Mouse (Mus musculus) testis, adult 2 months (tissue): ENCODE results near the gene Synm.

ENCODE experiments used
- CTCF ChIP-seq: fragments of 200-500 bp; IDR thresholded peaks from 2 replicates; pipeline ENCODE4 v1.5.1; 2012; ENCODE audit warnings: low read depth, mild to moderate bottlenecking, inconsistent platforms, low read length, moderate library complexity; ENCODE audit not compliant: control insufficient read depth, insufficient read depth, insufficient replicate concordance
- POLR2A ChIP-seq: fragments of 200-500 bp; IDR thresholded peaks from 2 replicates; pipeline ENCODE4 v1.6.1; 2012; ENCODE audit warnings: low read depth, mild to moderate bottlenecking, inconsistent platforms, low read length, moderate library complexity; ENCODE audit not compliant: control insufficient read depth

- TF ChIP-seq CTCF (no peak), POLR2A (no peak)
Measured at GRCm38 (mm10) chr7:67768125-67768524, 8.6 kb upstream of the Synm start.
